Mouse (Mus musculus): ENCODE measurements at regions not wholly inside any gene's neighbourhood (a gene's known extent, or its start where the extent isn't known, plus 50 kb on each side); places are given as distances from the start of the nearest gene placed in this dataset.

GRCm38 (mm10) chr4:33651292-33651691, 273.1 kb upstream of the Cnr1 start:
- TF ChIP-seq POLR2A (IDR thresholded peaks at IDR 0.05; ENCODE audit: borderline replicate concordance, extremely low read depth, low read depth, low read length), result no peak
- TF ChIP-seq CTCF (IDR thresholded peaks at IDR 0.05; ENCODE audit: insufficient read depth, low read length), result no peak
